Mouse (Mus musculus) heart, postnatal 0 days (tissue): ENCODE measurements around the gene Olfr1162. TPM values are rescaled to one million over a fixed set of nuclear protein-coding genes. Genes with fewer than 3 reads are reported as not detected.

Experiments
- ATAC-seq: fragments of 200-750 bp; cut with Nextera tagmentation; 2 replicates; pipeline ENCODE4 v1.8.0; 2017; ENCODE audit warnings: low read depth, moderate number of reproducible peaks, moderate library complexity; ENCODE audit not compliant: insufficient read depth
- DNase-seq: peaks from one replicate; pipeline ENCODE4 v3.0.0-alpha.2; 2016; ENCODE audit warnings: low spot score
- H3K27ac ChIP-seq: fragments of 300-500 bp; sonication (generic); 2 replicates; pipeline ENCODE4 v1.5.1; 2014; ENCODE audit warnings: low read depth, mild to moderate bottlenecking
- H3K27me3 ChIP-seq: fragments of 300-500 bp; sonication (generic); 2 replicates; pipeline ENCODE4 v1.6.1; 2014; ENCODE audit warnings: low read length, mixed read lengths; ENCODE audit not compliant: control insufficient read depth, insufficient read depth
- H3K36me3 ChIP-seq: fragments of 300-500 bp; sonication (generic); replicated peaks from 2 replicates; pipeline ENCODE4 v1.6.1; 2014; ENCODE audit warnings: low read length, mixed read lengths; ENCODE audit not compliant: control insufficient read depth, insufficient read depth
- H3K4me1 ChIP-seq: fragments of 300-500 bp; sonication (generic); 2 replicates; pipeline ENCODE4 v1.6.1; 2014; ENCODE audit warnings: antibody characterized with exemption; ENCODE audit not compliant: control insufficient read depth, insufficient read depth
- H3K4me2 ChIP-seq: fragments of 300-500 bp; sonication (generic); 2 replicates; pipeline ENCODE4 v1.6.1; 2014; ENCODE audit warnings: low read depth, mild to moderate bottlenecking, low read length, moderate library complexity
- H3K4me3 ChIP-seq: fragments of 300-500 bp; sonication (generic); 2 replicates; pipeline ENCODE4 v1.5.1; 2014; ENCODE audit warnings: low read depth, low read length
- H3K9ac ChIP-seq: fragments of 300-500 bp; sonication (generic); replicated peaks from 2 replicates; pipeline ENCODE4 v1.6.1; 2014; ENCODE audit warnings: low read depth, low read length, mixed read lengths
- H3K9me3 ChIP-seq: fragments of 300-500 bp; sonication (generic); replicated peaks from 2 replicates; pipeline ENCODE4 v1.6.1; 2016; ENCODE audit warnings: low read length; ENCODE audit not compliant: control insufficient read depth
- CTCF ChIP-seq: IDR thresholded peaks from 2 replicates; pipeline ENCODE4 v1.5.1; 2016; ENCODE audit warnings: antibody characterized with exemption, control low read depth, low read depth
- EP300 ChIP-seq: IDR thresholded peaks from 2 replicates; pipeline ENCODE4 v1.6.1; 2016; ENCODE audit warnings: antibody characterized with exemption, low read depth
- polyA plus RNA-seq: library from polyadenylated mRNA; unstranded; fragments of >200 nt; fragmentation: Nextera tagmentation; extraction: Ambion mirVana; gene quantifications from 2 replicates; pipeline ENCODE4 v1.2.1, GENCODE M21; 2015
- total RNA-seq: library from RNA; depleted of rRNA; stranded (reverse); fragments of >200 nt; gene quantifications from 2 replicates; pipeline ENCODE4 v1.2.3, GENCODE M21; 2014; ENCODE audit warnings: low replicate concordance; rRNA removed

Gene Olfr1162
- total and polyA plus RNA-seq, 2 experiments from 2014 or later, result not detected

- no peak within 1 kb of the TSS for H3K9ac ChIP-seq
- H3K27me3 ChIP-seq, result no peaks in the 10 kb centered on the region
- no peak within 1 kb of the TSS for H3K27ac ChIP-seq
- no peak for ATAC-seq
- no peak within 1 kb of the TSS for H3K4me2 ChIP-seq
- no peaks in the 10 kb centered on the region for H3K9me3 ChIP-seq
- H3K36me3 ChIP-seq, result no peaks in the 10 kb centered on the region
- no peak within 1 kb of the TSS for H3K4me3 ChIP-seq
- no peak for TF ChIP-seq CTCF
- no peak for TF ChIP-seq EP300
- DNase-seq, result no peak
- H3K4me1 ChIP-seq, result no peaks in the 10 kb centered on the region
Measured at GRCm38 (mm10) chr2:88007515-88008318, 43.2 kb downstream of the Olfr1162 start, which contains the start of gene Olfr1160. TSS of gene Olfr1160 (minus strand) at chr2:88008268.

Other genes starting within 250 kb of the Olfr1162 start
- gene Olfr1145, start 241.3 kb downstream of the Olfr1162 start, total RNA-seq, result not detected in 2 replicates
- gene Olfr1145, start 241.3 kb downstream of the Olfr1162 start, polyA plus RNA-seq, result not detected in 2 replicates
- not detected in 2 replicates for gene Olfr1148, start 220.6 kb downstream of the Olfr1162 start, total RNA-seq
- not detected in 2 replicates for gene Olfr1148, start 220.6 kb downstream of the Olfr1162 start, polyA plus RNA-seq
- gene Olfr1150-ps1, start 207.1 kb downstream of the Olfr1162 start, total RNA-seq, result not detected in 2 replicates
- not detected in 2 replicates for gene Olfr1150-ps1, start 207.1 kb downstream of the Olfr1162 start, polyA plus RNA-seq
- gene Olfr1151, start 195.3 kb downstream of the Olfr1162 start, total RNA-seq, result not detected in 2 replicates
- not detected in 2 replicates for gene Olfr1151, start 195.3 kb downstream of the Olfr1162 start, polyA plus RNA-seq
- not detected in 2 replicates for gene Olfr1152, start 184.6 kb downstream of the Olfr1162 start, total RNA-seq
- not detected in 2 replicates for gene Olfr1152, start 184.6 kb downstream of the Olfr1162 start, polyA plus RNA-seq
- not detected in 2 replicates for gene Olfr1153, start 156.2 kb downstream of the Olfr1162 start, total RNA-seq
- not detected in 2 replicates for gene Olfr1153, start 156.2 kb downstream of the Olfr1162 start, polyA plus RNA-seq
- not detected in 2 replicates for gene Olfr1154, start 146.0 kb downstream of the Olfr1162 start, total RNA-seq
- not detected in 2 replicates for gene Olfr1154, start 146.0 kb downstream of the Olfr1162 start, polyA plus RNA-seq
- gene Olfr1155, start 106.0 kb downstream of the Olfr1162 start, total RNA-seq, result not detected in 2 replicates
- not detected in 2 replicates for gene Olfr1155, start 106.0 kb downstream of the Olfr1162 start, polyA plus RNA-seq
- not detected in 2 replicates for gene Olfr1156, start 98.0 kb downstream of the Olfr1162 start, total RNA-seq
- gene Olfr1156, start 98.0 kb downstream of the Olfr1162 start, polyA plus RNA-seq, result not detected in 2 replicates
- not detected in 2 replicates for gene Olfr1157, start 82.8 kb downstream of the Olfr1162 start, total RNA-seq
- gene Olfr1157, start 82.8 kb downstream of the Olfr1162 start, polyA plus RNA-seq, result not detected in 2 replicates
- not detected in 2 replicates for gene Olfr74, start 76.5 kb downstream of the Olfr1162 start, total RNA-seq
- gene Olfr74, start 76.5 kb downstream of the Olfr1162 start, polyA plus RNA-seq, result not detected in 2 replicates
- gene Olfr1158, start 61.0 kb downstream of the Olfr1162 start, total RNA-seq, result not detected in 2 replicates
- not detected in 2 replicates for gene Olfr1158, start 61.0 kb downstream of the Olfr1162 start, polyA plus RNA-seq
- gene Olfr1160, start 42.9 kb downstream of the Olfr1162 start, total RNA-seq, result not detected in 2 replicates
- not detected in 2 replicates for gene Olfr1160, start 42.9 kb downstream of the Olfr1162 start, polyA plus RNA-seq
- not detected in 2 replicates for gene Olfr1161, start 28.4 kb downstream of the Olfr1162 start, total RNA-seq
- not detected in 2 replicates for gene Olfr1161, start 28.4 kb downstream of the Olfr1162 start, polyA plus RNA-seq
- gene Olfr73, start 13.4 kb downstream of the Olfr1162 start, total RNA-seq, result not detected in 2 replicates
- gene Olfr73, start 13.4 kb downstream of the Olfr1162 start, polyA plus RNA-seq, result not detected in 2 replicates
- not detected in 2 replicates for gene Olfr1163, start 20.7 kb upstream of the Olfr1162 start, total RNA-seq
- gene Olfr1163, start 20.7 kb upstream of the Olfr1162 start, polyA plus RNA-seq, result not detected in 2 replicates
- gene Olfr1164, start 42.8 kb upstream of the Olfr1162 start, total RNA-seq, result not detected in 2 replicates
- gene Olfr1164, start 42.8 kb upstream of the Olfr1162 start, polyA plus RNA-seq, result not detected in 2 replicates
- gene Olfr1166, start 77.1 kb upstream of the Olfr1162 start, total RNA-seq, result not detected in 2 replicates
- gene Olfr1166, start 77.1 kb upstream of the Olfr1162 start, polyA plus RNA-seq, result not detected in 2 replicates
- not detected in 2 replicates for gene Olfr1167, start 104.1 kb upstream of the Olfr1162 start, total RNA-seq
- not detected in 2 replicates for gene Olfr1167, start 104.1 kb upstream of the Olfr1162 start, polyA plus RNA-seq
- gene Olfr1168, start 130.8 kb upstream of the Olfr1162 start, total RNA-seq, result not detected in 2 replicates
- not detected in 2 replicates for gene Olfr1168, start 130.8 kb upstream of the Olfr1162 start, polyA plus RNA-seq
- not detected in 2 replicates for gene Olfr1170, start 177.2 kb upstream of the Olfr1162 start, total RNA-seq
- gene Olfr1170, start 177.2 kb upstream of the Olfr1162 start, polyA plus RNA-seq, result not detected in 2 replicates
- gene Olfr1173, start 228.7 kb upstream of the Olfr1162 start, total RNA-seq, result not detected in 2 replicates
- gene Olfr1173, start 228.7 kb upstream of the Olfr1162 start, polyA plus RNA-seq, result not detected in 2 replicates